Mouse (Mus musculus) ZHBTc4 (cell line): ENCODE data around the gene Plcxd2.

Source experiments
- DNase-seq: peaks from one replicate; pipeline ENCODE4 v3.0.0-alpha.2; 2011; ENCODE audit warnings: low read depth, low spot score

Plcxd2 gene

GRCm38 (mm10) chr16:45940701-45941100 lies 69.3 kb downstream of the Plcxd2 start:
- DNase-seq: no peak

GRCm38 (mm10) chr16:45939436-45939835 lies 70.6 kb downstream of the Plcxd2 start:
- DNase-seq: peak; percentile 46

GRCm38 (mm10) chr16:45937381-45937780 lies 72.6 kb downstream of the Plcxd2 start:
- no peak for DNase-seq

- DNase-seq: no peak
Observed at GRCm38 (mm10) chr16:45936521-45936920, 73.5 kb downstream of the Plcxd2 start.

- DNase-seq: peak; percentile 79
Observed at GRCm38 (mm10) chr16:45935956-45936483, 74.0 kb downstream of the Plcxd2 start.

- DNase-seq: peak; percentile 5
Observed at GRCm38 (mm10) chr16:45934721-45935407, 75.2 kb downstream of the Plcxd2 start.

- no peak for DNase-seq
Observed at GRCm38 (mm10) chr16:45930308-45930707, 79.7 kb downstream of the Plcxd2 start.

- no peak for DNase-seq
Observed at GRCm38 (mm10) chr16:45928090-45928489, 81.9 kb downstream of the Plcxd2 start.

- no peak for DNase-seq
Observed at GRCm38 (mm10) chr16:45927601-45928000, 82.4 kb downstream of the Plcxd2 start.

- DNase-seq: no peak
Observed at GRCm38 (mm10) chr16:45926875-45927274, 83.1 kb downstream of the Plcxd2 start.

GRCm38 (mm10) chr16:45923731-45924424 lies 86.1 kb downstream of the Plcxd2 start:
- DNase-seq: no peak

- no peak for DNase-seq
Observed at GRCm38 (mm10) chr16:45922546-45923229, 87.3 kb downstream of the Plcxd2 start.

- DNase-seq: no peak
Observed at GRCm38 (mm10) chr16:45919572-45919971, 90.4 kb downstream of the Plcxd2 start.
